Mouse (Mus musculus): Measurements from ENCODE around the gene Prrt4. TPM values are rescaled to one million over a fixed set of nuclear protein-coding genes. Genes with fewer than 3 reads are reported as not detected.
"Not testable (repeated sequence)": the region's sequence is repeated elsewhere in the genome, so short reads cannot be mapped to it uniquely, and the experiment has no call there.

The Prrt4 gene
- total RNA-seq, 2 experiments from 2014 or later = 3.6 to 4.0 TPM

- DNase-seq; intact Hi-C loops (cut with DNase I): not testable (repeated sequence)
These were observed 18.1 kb downstream of the Prrt4 start for GRCm38 (mm10) chr6:29161291-29161690.

GRCm38 (mm10) chr6:29160786-29161185 lies 18.6 kb downstream of the Prrt4 start:
- intact Hi-C loops (cut with DNase I) = no loop called here
- DNase-seq = no peak

- intact Hi-C loops (cut with DNase I) = no loop called here
These were observed 23.1 kb downstream of the Prrt4 start for GRCm38 (mm10) chr6:29156326-29156725.

GRCm38 (mm10) chr6:29150001-29150400 lies 29.4 kb downstream of the Prrt4 start:
- DNase-seq = no peak
- intact Hi-C loops (cut with DNase I) = no loop called here

More at GRCm38 (mm10) chr6:29156326-29156725, 23.1 kb downstream of the Prrt4 start:
- DNase-seq = no peak

- DNase-seq = no peak
- intact Hi-C loops (cut with DNase I) = loop anchor here (10.0 kb wide), 2 partner anchors 123 to 623 kb away; no protein-coding TSS in a partner anchor
These were observed 31.9 kb downstream of the Prrt4 start for GRCm38 (mm10) chr6:29147407-29148010.

- intact Hi-C loops (cut with DNase I) = loop anchor here (10.0 kb wide), 2 partner anchors 122 to 622 kb away; no protein-coding TSS in a partner anchor
- DNase-seq = peak; percentile 14 to 25
These were observed 32.7 kb downstream of the Prrt4 start for GRCm38 (mm10) chr6:29146641-29147040.

GRCm38 (mm10) chr6:29145456-29146307 lies 33.7 kb downstream of the Prrt4 start:
- intact Hi-C loops (cut with DNase I) = loop anchor here (10.0 kb wide), 2 partner anchors 121 to 621 kb away; no protein-coding TSS in a partner anchor
- peak in 1 of 2 experiments; percentile 15 for DNase-seq

- DNase-seq = no peak
- intact Hi-C loops (cut with DNase I) = loop anchor here (10.0 kb wide), 2 partner anchors 120 to 620 kb away; no protein-coding TSS in a partner anchor
These were observed 34.4 kb downstream of the Prrt4 start for GRCm38 (mm10) chr6:29144971-29145370.

GRCm38 (mm10) chr6:29143608-29144007 lies 35.8 kb downstream of the Prrt4 start:
- intact Hi-C loops (cut with DNase I) = loop anchor here (1.0 to 10.0 kb wide), 4 partner anchors 51 to 619 kb away; no protein-coding TSS in a partner anchor
- DNase-seq = peak; percentile 60 to 70

- no peak for DNase-seq
- intact Hi-C loops (cut with DNase I) = no loop called here
These were observed 41.9 kb downstream of the Prrt4 start for GRCm38 (mm10) chr6:29137441-29137840.

GRCm38 (mm10) chr6:29133100-29133499 lies 46.3 kb downstream of the Prrt4 start:
- no peak for DNase-seq
- intact Hi-C loops (cut with DNase I) = no loop called here

GRCm38 (mm10) chr6:29126878-29127426 lies 52.4 kb downstream of the Prrt4 start:
- intact Hi-C loops (cut with DNase I) = no loop called here

GRCm38 (mm10) chr6:29119990-29120389 lies 59.4 kb downstream of the Prrt4 start:
- DNase-seq = no peak
- intact Hi-C loops (cut with DNase I) = no loop called here

More at GRCm38 (mm10) chr6:29126878-29127426, 52.4 kb downstream of the Prrt4 start:
- no peak for DNase-seq

Small RNA genes within 50 kb of the gene (microRNA-seq; reads per million reads assigned to microRNA genes)
- 0 reads per million in 2 experiments for gene Gm24303 (ENCODE audit: borderline number of aligned reads in 2 of 2)

Other genes starting within 250 kb of the Prrt4 start
- gene Lep, start 119.4 kb downstream of the Prrt4 start, total RNA-seq (2021) = under 1 TPM in 1 of 2 experiments, not detected in 1; 0.22 TPM
- gene Rbm28, start 14.6 kb downstream of the Prrt4 start, total RNA-seq (2021) = 10 to 100 TPM; 19.9 to 20.1 TPM
- 10 to 100 TPM; 21.5 to 26.3 TPM for gene Impdh1, start 36.8 kb upstream of the Prrt4 start, total RNA-seq (2021)
- 1 to 10 TPM; 4.4 to 5.7 TPM for gene Hilpda, start 92.9 kb upstream of the Prrt4 start, total RNA-seq (2021)
- gene Fam71f2, start 100.0 kb upstream of the Prrt4 start, total RNA-seq (2021) = under 1 TPM in 1 of 2 experiments, not detected in 1; 0.27 TPM
- gene Fam71f1, start 139.6 kb upstream of the Prrt4 start, total RNA-seq (2021) = not detected
- gene Calu, start 168.5 kb upstream of the Prrt4 start, total RNA-seq (2021) = 100 to 1,000 TPM; 240 to 254 TPM
- gene Opn1sw, start 208.9 kb upstream of the Prrt4 start, total RNA-seq (2021) = under 1 TPM in 1 of 2 experiments, not detected in 1; 0.11 TPM
- gene Ccdc136, start 216.7 kb upstream of the Prrt4 start, total RNA-seq (2021) = 1 to 10 TPM; 1.7 to 3.0 TPM